Mouse (Mus musculus): ENCODE results near the gene Zp2. TPM values are rescaled to one million over a fixed set of nuclear protein-coding genes. Genes with fewer than 3 reads are reported as not detected.
A peak's percentile ranks its signal among the peaks of the same experiment; 100 is the strongest.

Zp2 gene
- polyA plus RNA-seq, 1 experiment from 2014 or later = not detected

GRCm38 (mm10) chr7:120173603-120174244 lies 28.6 kb upstream of the Zp2 start, which contains the start of gene Anks4b:
Gene Anks4b, plus strand, starts transcription at chr7:120173858.
- ATAC-seq (replicated peaks; ENCODE audit: low FRiP score, low read depth) = peak; percentile 96
- H3K4me1 ChIP-seq (replicated peaks; ENCODE audit: insufficient read depth, low read length) = no peaks in the 10 kb centered on the region
- H3K9ac ChIP-seq (ENCODE audit: low read depth, low read length) = no peak within 1 kb of the TSS
- no peak for TF ChIP-seq CTCF (IDR thresholded peaks at IDR 0.05; ENCODE audit: low read depth)
- H3K9me3 ChIP-seq (replicated peaks; ENCODE audit: low read length) = no peaks in the 10 kb centered on the region
- DNase-seq (ENCODE audit: low spot score) = no peak
- no peaks in the 10 kb centered on the region for H3K27me3 ChIP-seq (ENCODE audit: insufficient read depth, low read length)
- peak within 1 kb of the TSS; percentile 19; the same call in 1 of the 2 replicates for H3K27ac ChIP-seq
- peak within 1 kb of the TSS; percentile 30 for H3K4me2 ChIP-seq (ENCODE audit: low read length)
- peak within 1 kb of the TSS; percentile 0 for H3K4me3 ChIP-seq (replicated peaks; ENCODE audit: low read depth, low read length)
- H3K36me3 ChIP-seq (ENCODE audit: insufficient read depth, low read length) = no peaks in the 10 kb centered on the region
- WGBS = 57% methylated on average over 10 of the region's 10 CpGs

- no peak for ATAC-seq (replicated peaks; ENCODE audit: low FRiP score, low read depth)
- 83% methylated on average over 1 of the region's 1 CpGs for WGBS
Measured at GRCm38 (mm10) chr7:120172188-120172700, 27.2 kb upstream of the Zp2 start.

GRCm38 (mm10) chr7:120163581-120164251 lies 18.6 kb upstream of the Zp2 start:
- ATAC-seq (replicated peaks; ENCODE audit: low FRiP score, low read depth) (no peak; the same call in 1 of the 2 replicates), DNase-seq (ENCODE audit: low spot score) (peak; percentile 73)
- no peaks in the 10 kb centered on the region for H3K4me1 ChIP-seq (replicated peaks; ENCODE audit: insufficient read depth, low read length)
- H3K27ac ChIP-seq = no peak overlapping the region
- H3K4me3 ChIP-seq (replicated peaks; ENCODE audit: low read depth, low read length) = no peak overlapping the region
- no peak for TF ChIP-seq CTCF (IDR thresholded peaks at IDR 0.05; ENCODE audit: low read depth)
- no peaks in the 10 kb centered on the region for H3K9me3 ChIP-seq (replicated peaks; ENCODE audit: low read length)
- no peak overlapping the region for H3K9ac ChIP-seq (ENCODE audit: low read depth, low read length)
- H3K4me2 ChIP-seq (ENCODE audit: low read length) = no peak overlapping the region
- 67% methylated on average over 11 of the region's 11 CpGs for WGBS
- H3K27me3 ChIP-seq (ENCODE audit: insufficient read depth, low read length) = no peaks in the 10 kb centered on the region
- H3K36me3 ChIP-seq (ENCODE audit: insufficient read depth, low read length) = no peaks in the 10 kb centered on the region

More at GRCm38 (mm10) chr7:120172188-120172700, 27.2 kb upstream of the Zp2 start:
- H3K4me3 ChIP-seq (replicated peaks; ENCODE audit: low read depth, low read length) = no peak overlapping the region
- no peaks in the 10 kb centered on the region for H3K27me3 ChIP-seq (ENCODE audit: insufficient read depth, low read length)
- H3K4me2 ChIP-seq (ENCODE audit: low read length) = no peak overlapping the region
- no peak overlapping the region for H3K27ac ChIP-seq
- no peak overlapping the region for H3K9ac ChIP-seq (ENCODE audit: low read depth, low read length)
- no peaks in the 10 kb centered on the region for H3K9me3 ChIP-seq (replicated peaks; ENCODE audit: low read length)
- TF ChIP-seq CTCF (IDR thresholded peaks at IDR 0.05; ENCODE audit: low read depth) = no peak
- no peaks in the 10 kb centered on the region for H3K4me1 ChIP-seq (replicated peaks; ENCODE audit: insufficient read depth, low read length)
- DNase-seq (ENCODE audit: low spot score) = no peak
- no peaks in the 10 kb centered on the region for H3K36me3 ChIP-seq (ENCODE audit: insufficient read depth, low read length)

- H3K4me3 ChIP-seq (replicated peaks; ENCODE audit: low read depth, low read length) = no peak overlapping the region
- peak; percentile 66 for ATAC-seq (replicated peaks; ENCODE audit: low FRiP score, low read depth)
- 45% methylated on average over 4 of the region's 4 CpGs for WGBS
- TF ChIP-seq CTCF (IDR thresholded peaks at IDR 0.05; ENCODE audit: low read depth) = no peak
- no peak overlapping the region for H3K27ac ChIP-seq
- no peaks in the 10 kb centered on the region for H3K36me3 ChIP-seq (ENCODE audit: insufficient read depth, low read length)
- DNase-seq (ENCODE audit: low spot score) = no peak
- H3K27me3 ChIP-seq (ENCODE audit: insufficient read depth, low read length) = no peaks in the 10 kb centered on the region
- no peaks in the 10 kb centered on the region for H3K9me3 ChIP-seq (replicated peaks; ENCODE audit: low read length)
- no peaks in the 10 kb centered on the region for H3K4me1 ChIP-seq (replicated peaks; ENCODE audit: insufficient read depth, low read length)
- H3K4me2 ChIP-seq (ENCODE audit: low read length) = no peak overlapping the region
- no peak overlapping the region for H3K9ac ChIP-seq (ENCODE audit: low read depth, low read length)
Measured at GRCm38 (mm10) chr7:120158121-120158613, 13.1 kb upstream of the Zp2 start.

GRCm38 (mm10) chr7:120157575-120158061 lies 12.5 kb upstream of the Zp2 start:
- H3K9ac ChIP-seq (ENCODE audit: low read depth, low read length) = no peak overlapping the region
- no peak for DNase-seq (ENCODE audit: low spot score)
- TF ChIP-seq CTCF (IDR thresholded peaks at IDR 0.05; ENCODE audit: low read depth) = no peak
- H3K9me3 ChIP-seq (replicated peaks; ENCODE audit: low read length) = no peaks in the 10 kb centered on the region
- no peak overlapping the region for H3K4me3 ChIP-seq (replicated peaks; ENCODE audit: low read depth, low read length)
- no peaks in the 10 kb centered on the region for H3K27me3 ChIP-seq (ENCODE audit: insufficient read depth, low read length)
- no peak overlapping the region for H3K27ac ChIP-seq
- 58% methylated on average over 5 of the region's 5 CpGs for WGBS
- H3K4me2 ChIP-seq (ENCODE audit: low read length) = no peak overlapping the region
- H3K4me1 ChIP-seq (replicated peaks; ENCODE audit: insufficient read depth, low read length) = no peaks in the 10 kb centered on the region
- H3K36me3 ChIP-seq (ENCODE audit: insufficient read depth, low read length) = no peaks in the 10 kb centered on the region
- no peak for ATAC-seq (replicated peaks; ENCODE audit: low FRiP score, low read depth)

- H3K27ac ChIP-seq = no peak overlapping the region
- DNase-seq (ENCODE audit: low spot score) = no peak
- no peak overlapping the region for H3K9ac ChIP-seq (ENCODE audit: low read depth, low read length)
- no peak overlapping the region for H3K4me2 ChIP-seq (ENCODE audit: low read length)
- H3K27me3 ChIP-seq (ENCODE audit: insufficient read depth, low read length) = no peaks in the 10 kb centered on the region
- ATAC-seq (replicated peaks; ENCODE audit: low FRiP score, low read depth) = no peak
- 47% methylated on average over 2 of the region's 2 CpGs for WGBS
- TF ChIP-seq CTCF (IDR thresholded peaks at IDR 0.05; ENCODE audit: low read depth) = no peak
- H3K36me3 ChIP-seq (ENCODE audit: insufficient read depth, low read length) = no peaks in the 10 kb centered on the region
- H3K9me3 ChIP-seq (replicated peaks; ENCODE audit: low read length) = no peaks in the 10 kb centered on the region
- no peak overlapping the region for H3K4me3 ChIP-seq (replicated peaks; ENCODE audit: low read depth, low read length)
- H3K4me1 ChIP-seq (replicated peaks; ENCODE audit: insufficient read depth, low read length) = no peaks in the 10 kb centered on the region
Measured at GRCm38 (mm10) chr7:120156841-120157409, 11.8 kb upstream of the Zp2 start.
